Mouse (Mus musculus): ENCODE results near the gene Ablim2.

The Ablim2 gene

DNA sequence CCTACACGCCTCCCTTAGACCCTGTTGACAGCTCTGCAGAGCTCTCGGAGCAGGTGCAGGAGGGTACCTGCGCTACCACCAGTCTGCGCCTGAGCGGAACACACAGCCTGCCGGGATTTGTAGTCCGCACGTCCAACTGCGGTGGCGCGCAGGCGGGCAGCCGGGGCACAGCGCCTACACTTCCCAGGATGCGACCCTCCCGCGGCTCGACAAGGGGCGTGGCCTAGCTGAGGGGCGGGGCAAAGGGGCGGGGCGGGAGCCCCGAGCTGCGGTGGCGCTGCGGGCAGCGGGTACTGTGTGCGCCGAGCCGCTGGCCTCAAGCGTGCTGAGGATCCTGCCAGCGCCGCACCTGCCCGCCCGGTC is at the start of gene Ablim2:
TSS of gene Ablim2 (plus strand) at position 242 of the 363 bp plus-strand sequence.
- DNase-seq = peak; percentile 92 to 93

GRCm38 (mm10) chr5:35710481-35710880 is 47.2 kb upstream of the Ablim2 start:
- no peak for DNase-seq

DNA sequence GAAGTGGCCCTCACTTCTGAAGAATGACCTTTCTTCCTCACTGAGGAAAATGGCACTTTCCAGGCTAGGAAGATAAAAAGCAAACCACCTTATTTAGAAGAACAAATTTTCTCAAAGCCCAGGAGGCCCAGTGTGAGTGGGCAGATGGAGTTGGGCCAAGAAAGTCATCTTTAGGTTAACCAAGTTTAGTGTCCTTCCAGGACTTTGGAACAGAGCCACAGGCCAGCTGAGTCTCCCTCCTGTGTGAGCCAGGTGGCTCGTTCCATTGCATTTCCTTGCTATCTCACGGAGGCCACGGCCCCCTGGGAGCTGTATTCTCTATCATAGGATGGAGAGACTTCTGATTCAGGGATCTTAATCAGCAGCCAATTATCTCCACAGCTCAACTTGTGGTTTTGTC is 46.7 kb upstream of the Ablim2 start:
- DNase-seq = no peak

DNA sequence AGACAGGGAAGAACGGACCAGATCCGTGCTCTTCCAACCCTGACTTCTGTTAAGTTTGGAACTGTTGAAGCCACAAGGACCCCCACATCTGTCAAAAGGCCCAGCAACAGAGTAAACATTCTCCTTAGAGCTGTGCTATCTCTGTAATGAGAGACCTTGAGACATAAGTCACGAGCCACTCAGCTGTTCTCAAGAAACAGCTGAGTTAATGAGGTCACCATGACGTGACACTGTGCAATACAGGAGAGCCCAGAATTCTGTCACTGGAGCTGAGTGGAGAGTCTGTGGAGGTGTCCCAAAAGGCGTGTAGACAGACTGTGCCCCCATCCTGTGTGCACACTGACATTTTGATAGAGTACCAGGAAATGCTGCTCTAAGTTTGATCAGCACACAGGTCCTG is 45.2 kb upstream of the Ablim2 start:
- no peak for DNase-seq

- peak; percentile 15 to 16 for DNase-seq
Observed at GRCm38 (mm10) chr5:35713649-35714354, 43.9 kb upstream of the Ablim2 start.

GRCm38 (mm10) chr5:35717455-35717854 is 40.2 kb upstream of the Ablim2 start:
- no peak for DNase-seq

DNA sequence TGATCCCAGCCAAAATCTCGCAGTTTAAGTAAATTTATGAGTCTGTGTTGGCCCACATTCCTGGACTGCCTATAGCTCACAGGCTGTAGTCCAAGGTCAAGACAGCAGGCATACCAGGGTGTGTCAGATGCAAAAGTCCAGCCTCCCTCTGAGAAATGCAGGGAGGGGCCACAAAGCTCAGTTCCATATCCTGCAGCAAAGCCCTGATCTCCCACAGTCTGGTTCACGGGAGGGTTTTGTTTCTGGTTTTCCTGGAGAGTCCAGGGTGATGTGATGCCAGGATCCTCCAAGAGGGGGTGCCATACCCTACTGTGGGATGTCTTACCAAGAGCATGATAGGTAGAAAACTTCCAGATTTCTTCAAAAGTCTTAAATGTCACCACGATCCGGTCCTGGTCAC is 39.7 kb upstream of the Ablim2 start:
- no peak for DNase-seq

GRCm38 (mm10) chr5:35718817-35719216 is 38.9 kb upstream of the Ablim2 start:
- no peak for DNase-seq

GRCm38 (mm10) chr5:35719343-35719742 is 38.3 kb upstream of the Ablim2 start:
- DNase-seq = no peak

DNA sequence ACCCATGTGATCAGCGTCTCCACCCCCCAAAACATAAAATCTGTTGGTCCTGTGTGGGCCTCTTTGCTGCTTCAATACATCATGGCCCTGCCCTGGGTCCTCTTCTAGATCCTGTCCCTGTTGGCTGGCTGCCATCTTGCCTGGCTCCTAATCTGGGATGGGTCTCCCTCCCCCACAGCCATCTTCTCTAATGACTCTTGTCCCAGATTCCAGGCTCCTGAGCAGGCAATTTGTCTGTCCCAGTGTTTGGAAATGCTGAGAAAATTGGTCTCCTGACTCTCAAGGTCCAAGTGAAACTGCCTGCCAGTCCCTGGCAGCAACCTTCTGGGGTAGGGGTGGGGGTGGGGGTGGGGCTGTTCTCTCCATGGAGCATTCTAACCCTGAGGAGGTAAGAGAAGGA is 37.8 kb upstream of the Ablim2 start:
- DNase-seq = no peak

GRCm38 (mm10) chr5:35721933-35722332 is 35.7 kb upstream of the Ablim2 start:
- DNase-seq = no peak

DNA sequence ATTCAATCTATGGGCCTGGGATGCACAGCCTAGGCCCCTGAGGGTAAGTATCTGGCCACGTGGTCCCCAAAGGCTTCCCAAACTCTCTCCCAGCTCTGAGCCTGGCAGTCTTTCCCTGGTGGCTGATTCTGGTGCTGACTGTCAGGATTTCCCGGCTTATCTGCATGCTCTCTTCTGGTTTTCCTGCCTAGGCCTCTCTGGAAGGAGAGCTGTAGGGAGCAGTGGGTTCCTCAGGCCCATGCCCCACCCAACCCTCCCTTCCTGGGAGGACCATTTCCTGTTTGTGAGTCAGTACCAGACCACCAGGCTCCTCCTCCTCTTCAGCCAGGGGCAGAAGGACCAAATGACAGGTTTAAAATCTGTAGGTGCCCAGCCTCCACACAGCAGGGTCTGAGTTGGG is 35.0 kb upstream of the Ablim2 start:
- DNase-seq = no peak

GRCm38 (mm10) chr5:35723900-35724299 is 33.8 kb upstream of the Ablim2 start:
- no peak for DNase-seq

DNA sequence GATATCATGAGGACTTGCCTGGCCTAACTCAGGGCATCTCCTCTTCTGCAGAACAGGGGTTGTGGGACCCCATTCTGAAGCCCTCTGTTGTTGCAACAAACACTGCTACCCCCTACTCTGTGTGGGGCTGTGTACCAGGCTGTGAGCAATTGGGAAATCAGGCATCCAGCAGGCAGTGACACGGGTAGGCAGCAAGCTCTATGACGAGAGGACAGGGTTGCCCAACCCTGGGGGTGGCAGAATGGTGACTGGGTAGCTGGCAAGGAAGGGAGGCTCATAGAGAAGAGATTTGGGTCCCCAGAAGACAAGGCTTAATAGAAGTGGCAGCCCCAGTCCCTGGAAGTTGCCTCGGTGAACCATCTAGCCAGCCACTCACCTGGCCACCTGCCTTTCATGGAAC is 31.8 kb upstream of the Ablim2 start:
- no peak for DNase-seq

- no peak for DNase-seq
Observed at GRCm38 (mm10) chr5:35727447-35727846, 30.2 kb upstream of the Ablim2 start.

DNA sequence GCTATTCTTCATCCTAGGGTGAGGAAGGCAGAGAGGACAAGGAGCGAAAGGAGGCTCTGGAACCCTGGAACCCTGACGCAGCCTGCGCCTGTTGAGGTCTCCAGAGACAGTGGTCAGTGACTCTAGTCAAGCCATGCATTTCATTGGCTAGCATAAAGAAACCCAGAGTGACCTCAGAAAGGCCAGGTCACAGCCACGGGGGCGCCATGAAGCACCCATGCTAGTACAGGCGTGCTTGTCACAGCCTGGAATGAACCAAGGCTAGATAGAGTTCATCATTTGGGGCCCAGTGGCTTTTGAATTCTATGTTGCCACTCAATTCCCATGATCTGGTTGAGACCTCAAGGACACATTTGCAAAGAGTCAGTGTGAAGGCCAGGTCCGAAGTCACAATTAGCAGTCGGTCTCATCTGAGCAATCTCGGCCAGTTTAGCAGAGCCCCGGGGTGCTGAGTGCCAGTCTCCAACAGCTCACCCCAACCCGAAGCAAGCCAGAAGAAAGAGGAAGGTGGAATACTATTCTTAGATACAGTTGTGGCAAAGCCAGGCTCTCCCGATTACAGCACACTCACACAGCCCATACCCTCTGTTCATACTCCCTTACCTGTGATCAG is 29.2 kb upstream of the Ablim2 start:
- no peak for DNase-seq

DNA sequence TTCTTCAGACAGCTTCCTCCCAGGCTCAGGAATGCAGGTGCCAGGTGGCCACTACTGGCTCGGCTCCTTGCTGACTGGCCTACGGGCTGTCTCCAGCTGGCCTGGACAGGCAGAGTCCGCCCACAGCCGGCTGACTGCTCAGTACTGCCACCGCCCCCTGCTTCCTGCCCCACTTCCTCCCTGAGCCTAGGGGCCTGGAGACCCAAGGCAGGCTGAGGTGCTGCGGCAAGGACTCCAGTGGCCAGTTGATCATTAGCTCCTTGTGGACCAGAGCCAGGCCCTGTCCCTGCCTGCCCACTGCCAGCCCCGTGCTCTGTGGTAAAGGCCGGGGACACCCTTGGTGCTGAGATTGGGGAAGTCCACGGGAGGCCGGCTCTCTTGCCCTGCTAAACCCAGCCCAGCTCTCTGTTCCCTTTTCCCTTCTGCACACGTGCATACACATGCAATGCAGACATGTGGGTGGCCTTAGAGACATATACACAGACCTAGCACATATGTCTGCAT is 28.7 kb upstream of the Ablim2 start:
- DNase-seq = peak; percentile 35 to 42

DNA sequence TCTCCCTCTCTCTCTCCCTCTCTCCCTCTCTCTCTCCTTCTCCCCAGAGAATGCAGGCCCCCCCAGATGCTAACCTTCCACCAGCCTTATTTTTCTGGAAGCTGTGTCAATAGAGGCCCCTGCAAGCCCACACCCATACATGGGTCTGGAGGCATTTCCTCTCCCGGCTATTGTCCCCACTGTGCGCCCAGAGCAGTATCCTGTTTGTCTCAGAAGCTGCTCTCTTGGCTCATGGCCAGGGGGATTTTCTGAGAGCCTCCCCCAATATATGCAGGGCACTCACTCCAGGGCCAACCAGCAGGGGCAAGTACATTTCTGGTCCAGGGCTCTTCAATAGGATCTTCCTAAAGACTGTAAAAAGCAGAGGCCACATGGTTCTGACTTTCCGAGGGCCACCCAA is 27.8 kb upstream of the Ablim2 start:
- DNase-seq = no peak

DNA sequence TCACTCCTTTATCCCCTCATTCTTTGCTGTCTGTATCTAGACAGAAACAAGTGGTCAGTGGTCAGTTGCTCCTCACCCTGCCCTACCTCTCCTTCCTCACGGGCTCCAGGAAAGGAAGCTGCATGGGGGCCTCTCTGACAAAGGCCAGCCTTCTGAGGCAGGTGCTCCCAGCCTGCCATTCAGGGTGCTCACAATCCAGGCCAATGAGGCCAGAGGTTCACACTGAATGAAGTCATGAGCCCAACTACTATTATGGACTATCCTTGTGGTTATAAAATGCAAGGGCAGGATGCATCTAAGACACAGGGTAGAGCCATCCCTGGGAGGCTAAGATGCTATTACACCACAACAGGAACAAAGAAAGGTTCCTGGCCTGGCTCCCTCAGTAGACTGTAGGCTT is 27.1 kb upstream of the Ablim2 start:
- no peak for DNase-seq

GRCm38 (mm10) chr5:35731006-35731405 is 26.7 kb upstream of the Ablim2 start:
- DNase-seq = no peak

DNA sequence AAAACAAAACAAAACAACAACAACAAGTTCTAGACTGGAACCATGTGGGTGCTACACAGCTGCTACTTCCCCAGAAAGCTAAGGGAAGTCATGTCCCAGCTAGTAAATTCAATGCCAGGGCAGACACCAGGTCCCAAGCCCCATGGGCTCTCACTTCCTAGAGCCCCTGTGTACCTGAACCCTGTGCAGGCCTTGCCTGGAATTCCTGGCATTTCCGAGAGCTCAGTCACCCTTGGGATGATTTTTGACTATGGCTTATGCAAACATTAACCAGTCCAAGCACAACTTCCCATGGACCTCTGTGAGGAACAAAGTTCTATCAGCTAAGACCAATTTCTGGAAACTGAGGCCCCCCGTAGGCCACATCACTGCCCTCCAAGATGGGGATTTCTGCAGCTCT is 24.2 kb upstream of the Ablim2 start:
- no peak for DNase-seq

DNA sequence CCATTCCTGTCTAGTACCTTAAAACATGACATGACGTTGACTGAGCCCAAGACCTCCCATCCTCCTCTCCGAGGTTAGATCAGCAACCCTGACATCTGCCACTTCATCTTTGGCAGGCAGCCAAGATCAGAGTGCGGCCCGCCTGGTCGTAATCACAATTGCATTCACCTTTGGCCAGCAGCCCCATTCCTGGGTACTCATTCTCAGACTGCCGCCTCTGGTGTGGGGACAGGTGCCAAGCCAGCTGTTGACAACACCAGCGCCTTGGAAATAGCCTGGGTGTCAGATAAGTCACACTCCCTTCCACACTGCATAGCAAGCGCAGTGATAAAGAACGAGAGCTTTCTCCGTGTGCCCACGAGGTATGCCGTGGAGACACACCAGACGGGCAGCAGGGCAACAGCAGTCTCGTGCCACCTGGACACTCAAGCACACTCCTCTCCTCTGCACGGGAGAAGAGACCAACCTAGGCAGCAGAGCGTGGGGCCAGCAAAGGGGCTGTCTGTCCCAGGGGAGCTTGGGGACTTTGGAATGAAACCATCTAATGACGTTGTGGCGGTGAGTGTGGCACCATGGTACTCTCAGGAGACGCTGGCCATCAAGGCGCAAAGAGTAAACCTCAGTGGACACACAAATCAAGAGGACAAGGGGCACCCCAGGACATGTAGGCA is 20.3 kb upstream of the Ablim2 start:
- no peak for DNase-seq

DNA sequence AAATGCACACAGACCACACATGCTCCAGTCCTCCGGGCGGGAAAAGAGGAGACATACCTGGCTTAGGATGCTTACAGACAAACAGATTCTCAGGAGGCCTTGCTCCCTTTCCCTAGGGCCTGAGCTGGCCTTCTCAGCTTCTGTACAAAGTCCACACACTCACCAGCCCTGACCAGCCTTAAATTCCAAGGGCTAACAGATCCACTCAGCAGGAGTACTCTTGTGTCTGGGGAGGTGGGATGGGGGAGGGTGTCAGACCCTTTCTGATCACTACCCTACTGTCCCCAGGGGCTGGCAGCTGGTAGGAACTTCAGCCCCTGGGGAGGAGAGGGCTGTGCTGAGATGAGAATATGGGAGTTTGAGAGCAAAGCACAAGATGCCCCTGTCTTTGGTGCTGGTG is 18.7 kb upstream of the Ablim2 start:
- DNase-seq = no peak
